Mouse (Mus musculus) v-Abl transformed pro-B cells (cell line): Measurements from ENCODE around the gene Polr3gl.
"Not testable (repeated sequence)": the region's sequence is repeated elsewhere in the genome, so short reads cannot be mapped to it uniquely, and the experiment has no call there.

Experiments used
- in situ Hi-C, 2 experiments: fragments of 400-800 bp; cut with MboI; formaldehyde crosslinking; loops; one replicate each; pipeline ENCODE4 v1.15.1; 2025; ENCODE audit not compliant: unreplicated experiment in 2 of 2

Polr3gl gene

DNA sequence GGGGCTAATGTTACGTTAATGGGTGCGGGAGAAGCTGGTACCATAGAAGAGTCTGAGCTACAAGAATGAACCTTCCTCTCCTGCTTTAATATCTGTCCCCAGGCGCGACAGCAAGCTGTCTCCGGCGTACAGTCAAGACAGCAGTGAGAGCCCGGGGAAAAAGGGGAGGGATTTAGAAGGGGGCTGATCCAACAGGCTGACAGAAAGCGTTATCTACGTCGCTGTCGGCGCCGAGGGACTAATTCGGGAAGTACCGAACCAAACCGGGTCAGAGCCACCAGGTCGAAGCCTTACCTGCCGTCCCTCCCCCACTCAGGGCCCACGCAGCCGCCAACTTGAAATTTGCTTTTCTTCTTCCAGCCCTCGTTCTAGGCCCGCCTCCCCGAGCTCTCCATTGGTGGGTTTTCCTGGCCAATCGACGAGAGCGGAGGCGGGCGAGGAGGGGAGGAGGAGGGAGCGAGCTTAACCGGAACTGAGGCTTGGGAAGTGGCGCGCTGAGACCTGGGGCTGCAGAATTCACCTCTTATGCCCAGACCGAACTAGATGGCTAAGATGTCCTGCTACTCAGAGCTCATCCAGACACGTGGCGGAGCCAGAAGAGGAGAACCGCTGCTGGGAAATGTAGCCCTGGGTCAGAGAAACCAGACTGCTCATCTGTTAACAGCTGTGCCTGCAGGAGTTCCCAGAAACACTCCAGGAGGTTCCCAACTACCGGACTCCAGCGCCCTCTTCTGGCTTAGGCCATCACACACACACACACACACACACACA, at the start of gene Polr3gl:
Gene Polr3gl (minus strand): TSS at position 392 of the 771 bp plus-strand sequence.
- in situ Hi-C loops: no loop called here

DNA sequence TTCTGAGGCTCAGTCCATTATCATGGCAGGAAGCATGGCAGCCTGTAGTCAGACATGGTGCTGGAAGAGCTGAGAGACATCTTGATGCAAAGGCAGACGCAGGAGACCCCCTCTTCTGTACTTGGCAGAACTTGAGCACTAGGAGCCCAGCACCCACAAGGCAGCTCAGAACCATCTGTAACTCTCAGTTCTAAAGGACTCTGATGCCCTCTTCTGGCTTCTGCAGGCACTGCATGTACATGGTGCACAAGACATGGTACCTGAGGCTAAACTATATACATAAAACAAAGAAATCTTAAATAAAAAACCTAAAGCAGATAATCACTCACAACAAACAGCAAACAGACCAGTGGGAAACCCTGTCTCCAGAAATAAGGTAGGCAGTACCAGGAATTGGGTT, 45.2 kb upstream of the Polr3gl start:
- in situ Hi-C loops: loop anchor here (25.0 kb wide), 1 partner anchor 352 kb away; the partner anchor contains the start of gene Fcgr1 (in 2 of the 2)

DNA sequence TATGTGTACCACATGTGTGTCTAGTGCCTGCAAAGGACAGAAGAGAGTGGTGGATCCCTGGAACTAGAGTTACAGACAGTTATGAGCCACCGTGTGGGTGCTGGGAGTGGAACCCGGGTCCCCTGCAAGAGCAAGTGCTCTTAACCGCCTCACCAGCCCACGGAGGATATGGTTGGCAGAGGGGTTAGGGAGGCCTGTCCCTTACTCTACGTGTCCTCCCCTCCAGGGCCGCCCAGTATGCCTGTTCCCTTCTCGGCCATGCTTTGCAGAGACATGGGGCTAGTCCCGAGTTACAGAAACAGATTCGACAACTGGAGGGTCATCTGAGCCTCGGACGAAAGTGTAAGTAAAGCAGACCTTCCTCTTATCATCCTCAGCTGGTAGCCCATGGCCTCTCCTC, 42.5 kb upstream of the Polr3gl start:
- in situ Hi-C loops: loop anchor here (25.0 kb wide), 1 partner anchor 349 kb away; the partner anchor contains the start of gene Fcgr1 (in 2 of the 2)

DNA sequence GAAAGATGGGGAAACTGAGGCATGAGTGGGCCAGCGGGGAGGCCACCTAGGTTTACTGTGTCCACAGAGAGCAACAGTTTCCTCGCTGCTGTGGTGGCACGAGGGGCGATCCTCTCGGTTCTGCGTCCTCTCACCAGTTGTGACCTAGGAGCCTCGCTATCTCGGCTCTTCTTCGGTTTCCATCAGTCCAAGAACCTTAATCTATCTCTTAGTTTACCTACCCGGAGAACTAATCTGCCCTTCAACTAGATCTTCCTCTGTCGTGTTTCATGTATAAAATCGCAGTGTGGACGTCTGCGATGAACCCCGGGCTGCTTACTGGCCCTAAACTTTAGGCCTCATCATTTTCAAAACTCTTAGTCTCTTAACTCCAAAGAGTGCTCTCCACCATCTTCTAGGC, 41.9 kb upstream of the Polr3gl start:
- in situ Hi-C loops: loop anchor here (25.0 kb wide), 1 partner anchor 349 kb away; the partner anchor contains the start of gene Fcgr1 (in 2 of the 2)

DNA sequence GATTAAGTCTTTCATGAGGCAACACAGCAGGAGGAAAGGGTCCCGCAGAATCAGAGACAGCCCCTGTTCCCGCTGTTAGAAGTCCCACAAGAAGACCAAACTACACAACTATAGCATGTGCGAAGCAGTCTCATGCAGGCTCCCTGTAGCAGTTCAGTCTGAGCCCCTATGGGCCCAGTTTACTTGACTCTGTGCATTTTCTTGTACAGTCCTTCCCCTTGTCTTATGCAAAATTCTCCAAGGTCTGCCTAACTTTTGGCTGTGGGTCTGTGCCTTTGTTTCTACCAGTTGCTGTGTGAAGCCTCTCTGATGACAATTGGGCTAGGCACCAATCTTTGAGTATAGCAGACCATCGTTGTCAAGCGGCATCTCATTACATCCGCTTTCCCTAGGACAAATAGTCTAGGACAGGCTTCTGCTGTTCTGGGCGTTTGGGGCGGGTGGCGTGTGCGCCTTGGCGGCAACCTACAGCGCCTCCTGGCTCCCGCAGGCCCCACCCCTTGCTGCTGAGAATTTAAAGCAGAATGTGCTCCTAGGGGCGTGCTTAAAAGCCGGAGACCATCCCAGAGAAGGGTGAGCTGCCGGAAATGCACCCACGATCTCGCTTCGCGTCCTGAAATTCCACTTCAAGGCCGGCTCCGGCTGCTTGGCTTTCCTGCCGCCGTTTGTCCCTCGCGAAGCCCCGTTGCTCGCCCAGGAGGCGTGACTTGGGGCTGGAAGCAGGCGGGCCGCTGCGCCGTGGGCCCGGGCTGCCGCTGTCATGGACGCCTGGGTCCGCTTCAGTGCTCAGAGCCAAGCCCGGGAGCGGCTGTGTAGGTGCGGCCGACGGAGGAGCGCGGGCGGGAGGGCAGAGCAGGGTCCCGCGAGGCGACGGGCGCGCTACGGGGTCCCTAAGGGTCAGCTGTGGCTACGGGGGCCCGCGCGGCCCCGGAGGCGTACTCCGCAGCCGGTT, 41.2 kb upstream of the Polr3gl start, which contains the start of the genes Pex11b and Gm42957:
Gene Pex11b (plus strand): TSS at position 449 of the 952 bp plus-strand sequence.
Gene Gm42957 (plus strand): TSS at position 547 of the 952 bp plus-strand sequence.
- in situ Hi-C loops: loop anchor here (5.0 to 25.0 kb wide), 2 partner anchors 53 to 348 kb away; partner anchors contain the start of gene Fcgr1 (in 2 of the 2)

DNA sequence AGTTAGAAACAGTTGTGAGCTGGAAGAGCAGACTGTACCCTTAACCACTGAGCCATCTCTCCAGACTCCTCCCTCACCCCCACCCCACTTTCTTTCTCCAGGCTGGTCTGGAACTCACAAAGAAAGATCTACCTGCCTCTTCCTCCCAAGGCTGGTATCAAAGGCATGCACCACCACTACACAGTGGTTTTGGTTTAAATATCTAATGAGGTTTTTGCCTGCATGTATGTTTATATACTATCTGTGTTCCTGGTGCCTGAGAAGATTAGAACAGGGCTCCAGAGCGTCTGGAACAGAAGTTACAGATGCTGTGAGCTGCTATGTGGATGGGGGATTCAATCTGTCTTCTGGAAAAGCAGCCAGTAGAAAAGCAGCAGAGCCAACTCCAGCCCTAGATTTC, 40.0 kb upstream of the Polr3gl start:
- in situ Hi-C loops: loop anchor here (5.0 to 25.0 kb wide), 2 partner anchors 52 to 347 kb away; partner anchors contain the start of gene Fcgr1 (in 2 of the 2)

DNA sequence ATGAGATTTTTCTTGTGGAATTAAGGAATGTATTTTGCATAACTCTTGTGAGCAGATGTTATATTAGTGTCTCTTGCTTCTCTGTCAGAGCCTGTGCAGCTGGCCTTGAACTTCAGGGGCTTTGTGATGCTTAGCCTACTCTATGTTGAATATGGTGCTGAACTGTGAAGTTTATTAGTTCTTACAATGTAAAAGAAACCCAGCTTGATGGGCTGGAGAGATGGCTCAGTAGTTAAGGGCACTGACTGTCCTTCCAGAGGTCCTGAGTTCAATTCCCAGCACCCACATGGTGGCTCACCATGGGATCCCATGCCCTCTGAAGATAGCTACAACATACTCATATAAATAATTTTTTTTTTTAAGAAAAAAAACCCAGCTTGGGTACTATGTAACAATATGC, 38.1 kb upstream of the Polr3gl start:
- in situ Hi-C loops: loop anchor here (5.0 to 25.0 kb wide), 2 partner anchors 50 to 345 kb away; partner anchors contain the start of gene Fcgr1 (in 2 of the 2)

DNA sequence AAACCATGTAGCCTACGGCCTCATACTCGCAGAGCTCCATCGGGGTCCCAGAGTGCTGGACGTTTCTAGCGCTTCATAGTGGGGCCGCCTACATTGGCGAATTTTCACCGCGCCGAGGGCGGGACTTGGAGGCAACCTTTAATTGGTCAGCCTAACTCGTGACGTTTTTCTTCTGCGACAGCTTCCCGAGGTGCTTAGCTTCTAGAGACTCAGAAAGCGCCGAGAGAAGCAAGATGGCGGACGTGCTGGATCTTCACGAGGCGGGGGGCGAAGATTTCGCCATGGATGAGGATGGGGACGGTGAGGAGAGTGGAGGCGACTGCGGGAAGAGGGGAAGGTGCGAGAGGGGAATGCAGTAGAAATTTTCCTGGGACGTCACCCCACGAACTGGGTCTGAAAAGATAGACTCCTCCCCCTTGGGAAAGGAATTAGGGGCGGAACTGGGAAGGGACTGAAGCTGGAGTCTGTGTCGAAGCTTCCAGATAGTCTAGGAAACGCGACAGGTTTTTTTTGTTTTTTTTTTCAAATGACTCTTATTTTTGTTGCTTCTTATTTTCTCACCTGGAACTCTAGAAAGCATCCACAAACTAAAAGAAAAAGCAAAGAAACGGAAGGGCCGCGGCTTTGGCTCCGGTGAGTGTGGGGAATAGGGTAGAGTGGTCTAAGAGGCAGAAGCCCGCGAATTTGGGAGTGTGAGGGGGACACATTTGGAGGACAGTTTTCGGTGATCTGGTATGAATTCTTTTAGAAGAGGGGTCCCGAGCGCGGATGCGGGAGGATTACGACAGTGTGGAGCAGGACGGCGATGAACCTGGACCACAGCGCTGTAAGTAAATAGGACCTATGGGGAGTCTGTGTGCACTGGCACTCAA, 36.0 kb upstream of the Polr3gl start, which contains the start of gene Rbm8a:
Gene Rbm8a (plus strand): TSS at position 205 of the 872 bp plus-strand sequence.
- in situ Hi-C loops: loop anchor here (5.0 to 25.0 kb wide), 2 partner anchors 48 to 343 kb away; partner anchors contain the start of gene Fcgr1 (in 2 of the 2)

DNA sequence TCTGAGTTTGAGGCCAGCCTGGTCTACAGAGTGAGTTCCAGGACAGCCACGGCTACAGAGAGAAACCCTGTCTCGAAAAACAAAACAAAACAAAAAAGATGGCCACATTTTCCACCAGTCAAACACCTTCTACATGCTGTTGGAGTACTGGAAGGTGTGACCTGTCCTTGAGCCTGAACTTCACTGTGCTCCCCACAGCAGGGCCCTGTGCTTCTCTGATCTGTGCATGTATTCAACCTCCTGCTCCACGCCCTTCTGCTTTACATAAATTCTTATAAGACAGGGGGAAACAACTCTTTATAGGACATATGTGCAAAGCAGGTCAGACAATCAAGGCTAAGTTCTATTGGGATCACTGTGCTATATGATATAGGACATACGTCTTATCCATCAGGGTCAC, 29.2 kb upstream of the Polr3gl start:
- in situ Hi-C loops: no loop called here

DNA sequence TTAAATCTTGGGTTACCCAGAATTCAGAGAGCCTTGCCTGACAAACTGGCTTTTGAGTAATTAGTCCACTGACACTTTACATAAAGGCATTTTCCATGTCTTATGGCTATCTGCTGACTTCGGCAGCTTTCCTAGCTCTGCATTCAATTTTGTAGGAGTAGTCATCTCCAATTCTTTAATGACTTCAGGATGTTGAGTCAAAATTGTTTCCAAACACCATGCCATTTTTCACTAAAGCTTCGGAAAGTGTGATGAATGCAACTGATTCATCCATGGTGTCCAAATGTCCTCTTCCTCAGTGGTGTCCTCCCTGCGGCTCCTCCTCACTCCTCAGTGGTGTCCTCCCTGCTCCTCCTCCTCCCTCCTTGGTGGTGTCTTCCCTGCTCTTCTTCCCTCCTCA, 24.0 kb upstream of the Polr3gl start:
- in situ Hi-C loops: no loop called here

DNA sequence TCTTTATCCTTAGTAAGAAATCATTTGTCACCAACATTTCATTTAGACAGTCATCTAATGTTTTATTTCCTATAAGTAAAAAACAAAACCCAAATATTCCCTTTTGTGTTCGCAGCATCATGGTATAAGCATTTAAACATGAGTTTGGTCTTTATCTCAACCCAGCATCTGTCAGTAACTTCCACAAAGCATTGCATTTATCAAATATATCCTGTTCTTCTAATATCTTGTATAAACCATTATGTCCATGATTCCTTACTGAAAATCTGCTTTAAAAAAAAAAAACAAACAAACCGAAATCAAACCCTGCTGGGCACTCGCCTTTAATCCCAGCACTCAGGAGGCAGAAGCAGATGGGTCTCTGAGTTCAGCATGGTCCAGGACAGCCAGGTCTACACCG, 12.6 kb upstream of the Polr3gl start:
- in situ Hi-C loops: no loop called here

DNA sequence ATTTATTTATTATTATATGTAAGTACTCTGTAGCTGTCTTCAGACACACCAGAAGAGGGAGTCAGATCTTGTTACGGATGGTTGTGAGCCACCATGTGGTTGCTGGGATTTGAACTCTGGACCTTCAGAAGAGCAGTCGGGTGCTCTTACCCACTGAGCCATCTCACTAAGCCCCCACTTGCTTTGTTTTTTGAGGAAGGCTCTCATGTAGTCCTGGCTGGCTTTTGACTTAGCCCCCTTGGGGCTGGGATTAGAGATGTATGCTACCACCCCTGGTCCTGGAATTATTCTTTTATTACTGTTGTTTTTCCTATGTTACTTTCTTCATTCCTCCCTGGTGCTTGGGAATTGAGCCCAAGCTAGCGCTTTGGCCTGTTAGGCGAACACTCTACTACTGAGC, 12.0 kb upstream of the Polr3gl start:
- in situ Hi-C loops: not testable (repeated sequence)

DNA sequence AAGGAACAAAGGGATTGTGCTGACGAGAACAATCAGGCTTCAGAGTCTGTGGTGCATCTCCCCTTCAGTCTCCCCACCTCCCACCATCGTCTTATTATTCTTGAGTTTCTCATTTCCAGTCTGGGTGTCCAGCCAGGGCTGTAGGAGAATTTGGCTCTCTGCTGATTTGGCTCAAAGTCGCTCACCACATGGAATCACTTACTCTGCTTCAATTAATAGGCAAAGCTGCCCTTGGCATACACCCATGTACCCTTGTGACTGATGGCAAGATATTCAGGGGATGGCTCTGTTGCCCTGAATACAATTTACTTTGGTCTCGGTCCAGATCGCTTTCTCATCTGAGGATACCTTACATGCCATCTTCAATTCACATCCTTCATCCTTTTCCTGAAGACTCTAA, 9.3 kb upstream of the Polr3gl start:
- in situ Hi-C loops: no loop called here

DNA sequence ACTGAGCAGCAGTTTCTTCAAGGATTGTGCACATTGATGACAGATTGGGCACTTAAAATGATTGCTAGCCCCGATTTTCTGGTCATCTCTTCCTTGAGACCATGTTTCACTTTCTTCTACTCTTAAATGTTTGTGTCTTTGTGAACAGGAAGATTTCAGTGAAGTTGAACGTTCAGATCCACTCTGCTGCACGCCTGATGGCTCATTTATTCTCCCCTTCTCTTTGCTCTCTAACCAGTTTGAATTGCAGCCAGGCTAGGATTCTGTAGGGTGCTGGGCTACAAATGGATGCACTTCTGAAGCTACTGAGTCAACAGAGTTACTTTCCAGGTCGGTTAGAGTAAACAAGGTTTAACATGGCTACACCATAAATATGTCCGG, 8.7 kb upstream of the Polr3gl start:
- in situ Hi-C loops: no loop called here

DNA sequence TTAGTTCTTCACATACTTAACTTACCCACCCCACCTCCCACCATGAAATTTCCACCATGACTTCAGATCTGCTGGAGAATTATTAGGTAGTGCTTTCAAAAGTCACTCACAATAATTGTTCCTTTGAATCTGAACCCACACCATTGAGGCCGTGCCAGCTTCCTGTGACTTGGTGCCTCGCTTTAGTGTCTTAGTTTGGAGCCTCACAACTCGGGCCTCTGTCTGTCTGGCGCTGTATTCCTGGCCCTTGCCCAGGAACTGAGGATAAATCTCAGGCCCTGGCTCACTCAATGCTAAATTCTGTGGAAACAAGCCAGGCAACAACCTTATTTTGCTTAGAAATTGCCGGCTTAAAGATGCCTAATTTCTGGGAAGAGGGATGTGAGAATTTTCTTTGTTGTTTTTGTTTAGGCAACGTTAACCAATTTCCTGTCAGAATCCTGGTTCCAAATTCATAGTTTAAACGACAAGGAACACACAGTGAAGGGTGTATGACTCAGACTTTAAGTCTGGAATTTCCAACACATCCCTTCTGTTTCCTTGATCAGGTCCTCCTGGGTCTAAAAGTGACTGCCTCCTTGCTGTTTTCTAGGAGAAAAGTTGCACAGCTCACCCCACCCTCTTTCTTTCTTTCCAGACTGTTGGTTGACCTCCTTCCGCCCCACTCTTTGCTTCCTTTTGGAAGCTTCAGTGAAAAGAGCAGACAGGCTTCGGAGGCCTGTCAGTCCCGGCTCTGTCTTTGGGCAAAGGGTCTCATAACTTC, 8.1 kb upstream of the Polr3gl start:
- in situ Hi-C loops: no loop called here

DNA sequence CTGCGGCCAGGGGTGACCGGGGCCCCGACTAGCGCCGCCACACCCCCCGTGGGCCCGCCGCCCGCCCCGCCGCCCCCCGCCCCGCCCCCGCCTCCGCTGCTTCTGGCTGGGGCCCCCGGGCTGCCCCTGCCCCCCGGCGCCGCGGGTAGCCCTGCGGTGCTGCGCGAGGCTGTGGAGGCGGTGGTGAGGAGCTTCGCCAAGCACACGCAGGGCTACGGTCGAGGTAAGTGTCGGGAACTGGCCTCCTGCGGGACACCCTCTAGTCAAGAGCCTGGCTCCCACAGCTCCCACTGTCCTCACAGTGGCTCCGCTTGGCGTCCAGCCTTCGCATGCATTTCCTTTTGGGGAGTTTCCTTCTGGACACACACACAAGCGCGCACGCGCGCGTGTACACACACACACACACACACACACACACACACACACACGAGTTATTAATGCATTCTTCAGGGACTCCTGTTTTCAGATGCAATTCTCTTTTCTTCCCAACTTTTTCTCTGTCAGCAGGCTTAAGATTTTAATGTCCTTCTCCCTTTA, 7.3 kb upstream of the Polr3gl start:
- in situ Hi-C loops: no loop called here

DNA sequence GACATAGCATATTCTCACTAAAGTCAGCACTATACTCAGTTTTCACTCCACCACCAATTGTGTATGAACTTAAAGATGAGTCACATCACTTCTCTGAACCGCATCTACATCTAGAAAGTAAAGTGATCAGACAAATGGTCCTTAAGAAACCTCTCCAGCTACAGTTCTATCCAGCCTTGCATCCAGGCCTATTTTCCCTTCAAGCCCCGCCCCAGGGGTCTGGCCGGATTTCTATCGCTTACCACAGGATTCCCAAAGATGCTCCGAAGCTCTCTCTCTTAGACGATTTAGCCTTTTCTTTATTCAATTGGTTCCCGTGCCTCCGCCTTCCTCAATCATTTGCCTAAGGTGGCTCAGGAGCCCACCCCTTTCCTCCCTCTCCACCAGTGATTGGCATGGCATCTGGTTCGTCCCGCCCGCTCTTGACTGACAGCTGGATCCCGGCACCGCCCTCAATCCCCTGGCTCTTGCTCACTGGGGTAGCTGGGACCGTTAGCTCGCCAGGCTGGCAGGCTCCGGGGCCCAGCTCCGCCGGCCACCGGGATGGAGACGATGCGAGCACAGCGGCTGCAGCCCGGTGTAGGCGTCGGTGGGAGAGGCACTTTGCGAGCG, 6.8 kb upstream of the Polr3gl start, which contains the start of gene Lix1l:
Gene Lix1l (plus strand): TSS at position 511 of the 612 bp plus-strand sequence.
- in situ Hi-C loops: no loop called here

DNA sequence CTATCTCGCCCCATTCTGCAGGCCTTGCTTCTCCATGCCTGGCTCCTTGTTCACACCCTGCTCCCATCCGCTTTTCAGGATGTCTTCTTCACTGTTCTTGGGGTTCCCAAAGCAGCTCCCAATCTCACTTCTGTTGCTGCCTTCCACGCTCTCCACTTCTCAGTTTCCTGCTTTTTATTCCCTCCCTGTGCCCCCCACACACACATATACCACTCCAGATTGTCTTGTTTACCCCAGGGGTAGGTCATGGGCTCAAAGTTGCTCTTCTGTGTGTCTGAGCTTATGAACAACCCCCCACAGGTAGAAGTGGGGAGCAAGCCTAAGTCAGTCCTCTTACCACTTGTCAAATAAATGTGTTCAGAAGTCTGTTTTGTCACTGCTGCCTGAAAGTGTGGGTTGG, 5.4 kb upstream of the Polr3gl start:
- in situ Hi-C loops: no loop called here
